Mouse (Mus musculus) adrenal gland, postnatal 14 days (tissue): ENCODE measurements around the gene Kcnh5. TPM values are rescaled to one million over a fixed set of nuclear protein-coding genes. Genes with fewer than 3 reads are reported as not detected.

Experiments used
- DNase-seq: peaks from one replicate; pipeline ENCODE4 v3.0.0; 2021; ENCODE audit warnings: mixed read lengths
- long read RNA-seq, 2 experiments: library from polyadenylated mRNA; stranded (forward); transcript quantifications; one replicate each; pipeline ENCODE4 v2.0.0; 2021
- total RNA-seq: library from RNA; stranded (reverse); gene quantifications from 2 replicates; pipeline ENCODE4 v1.2.3, GENCODE M21; 2021

Kcnh5 gene
- 0.15 TPM in 1 of 2 replicates, not detected in the other for total RNA-seq
- long read RNA-seq, experiment 1, result 0 reads
- long read RNA-seq, experiment 2, result 0 reads

DNA sequence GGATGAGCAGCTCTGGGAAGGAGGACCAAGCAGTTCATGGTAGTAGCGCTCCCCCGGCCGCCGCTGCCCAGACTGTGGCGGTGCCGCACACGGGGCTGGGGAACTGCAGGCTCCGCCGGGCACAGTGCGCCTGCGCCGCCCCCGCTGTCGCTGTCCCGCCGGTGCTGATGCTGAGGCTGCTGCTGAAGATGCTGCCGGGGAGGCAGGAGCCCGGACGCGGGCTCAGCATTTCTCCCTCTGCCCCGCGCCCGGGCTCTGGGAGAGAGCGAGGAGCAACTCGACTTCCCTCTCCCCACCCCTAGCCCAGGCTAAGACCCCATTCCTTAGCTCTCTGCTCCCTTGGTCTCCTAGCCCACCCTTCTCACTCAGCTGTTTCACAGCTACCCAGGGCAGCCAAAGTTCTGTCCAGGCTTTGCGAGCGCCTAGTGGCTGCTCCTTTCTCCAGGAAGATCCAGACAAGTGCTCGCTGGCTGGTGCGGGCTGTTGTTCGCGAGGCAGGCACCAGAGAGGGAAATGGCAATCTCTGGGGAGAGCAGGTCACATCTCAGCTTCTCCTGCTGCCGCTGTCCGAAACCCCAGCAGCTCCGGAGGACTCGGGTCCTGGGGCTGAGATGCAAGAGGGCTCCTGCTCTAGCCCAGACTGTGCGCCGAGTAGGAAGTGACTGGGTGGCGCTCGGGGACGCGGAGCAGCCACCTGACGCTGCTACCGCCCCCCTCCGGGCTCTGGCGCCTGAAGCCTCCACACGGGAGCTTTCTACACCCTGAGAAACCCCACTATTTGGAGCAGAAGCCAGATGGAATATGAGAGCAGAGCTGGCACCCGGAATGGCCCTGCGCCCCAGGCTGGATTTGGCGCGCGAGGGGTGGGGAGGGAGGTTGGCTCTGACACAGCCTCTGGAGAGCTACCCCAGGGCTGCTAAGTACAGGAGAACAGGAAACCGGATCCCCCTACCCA lies at the start of gene Kcnh5:
Kcnh5 (minus strand) TSS at position 642 of the 955 bp plus-strand sequence.
- DNase-seq, result peak; percentile 16

DNA sequence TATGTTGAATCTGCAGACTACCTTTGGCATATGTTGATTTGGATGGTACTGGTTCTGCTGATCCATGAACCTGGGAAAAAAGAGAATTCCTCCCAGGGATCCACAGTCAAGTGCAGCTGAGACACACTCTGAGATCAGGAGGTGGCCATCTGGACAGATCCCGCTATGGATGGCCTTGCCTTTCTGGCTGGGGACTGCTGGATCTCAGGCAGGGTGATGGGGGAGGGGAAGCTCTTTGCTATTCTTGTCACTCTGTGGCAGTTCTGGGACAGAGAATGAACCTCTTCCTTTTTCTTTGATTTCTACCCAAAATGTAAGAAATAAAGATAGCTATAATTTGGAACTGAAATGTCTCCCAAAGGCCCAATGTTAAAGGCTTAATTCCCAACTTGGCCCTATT lies 46.8 kb upstream of the Kcnh5 start:
- no peak for DNase-seq

GRCm38 (mm10) chr12:75189413-75189812 lies 12.3 kb upstream of the Kcnh5 start:
- DNase-seq, result no peak

DNA sequence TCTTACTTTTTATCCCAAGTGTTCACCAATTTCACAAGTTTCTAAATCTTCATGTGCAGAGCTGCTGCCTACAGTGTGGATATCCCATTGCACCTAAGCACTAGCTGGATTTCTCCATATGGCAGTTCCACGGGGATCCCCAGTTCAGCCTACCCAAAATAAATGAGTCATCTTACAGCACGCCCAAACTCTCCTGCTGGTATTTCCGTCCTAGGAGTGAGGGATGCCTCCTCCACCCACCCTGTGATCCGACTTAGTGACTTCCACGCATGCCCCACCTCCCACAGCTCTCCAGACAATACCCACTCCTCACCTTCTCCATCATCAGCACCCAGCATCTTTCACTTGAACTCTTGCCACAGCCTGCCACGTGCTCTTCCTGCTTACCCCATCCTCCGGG lies 5.5 kb upstream of the Kcnh5 start:
- DNase-seq, result no peak

- no peak for DNase-seq
Measured at GRCm38 (mm10) chr12:75179491-75179890, 2.4 kb upstream of the Kcnh5 start.

GRCm38 (mm10) chr12:75177646-75178030 lies 506 bp upstream of the Kcnh5 start:
- DNase-seq, result no peak

GRCm38 (mm10) chr12:75175931-75176565 lies 1.1 kb downstream of the Kcnh5 start:
- DNase-seq, result no peak

DNA sequence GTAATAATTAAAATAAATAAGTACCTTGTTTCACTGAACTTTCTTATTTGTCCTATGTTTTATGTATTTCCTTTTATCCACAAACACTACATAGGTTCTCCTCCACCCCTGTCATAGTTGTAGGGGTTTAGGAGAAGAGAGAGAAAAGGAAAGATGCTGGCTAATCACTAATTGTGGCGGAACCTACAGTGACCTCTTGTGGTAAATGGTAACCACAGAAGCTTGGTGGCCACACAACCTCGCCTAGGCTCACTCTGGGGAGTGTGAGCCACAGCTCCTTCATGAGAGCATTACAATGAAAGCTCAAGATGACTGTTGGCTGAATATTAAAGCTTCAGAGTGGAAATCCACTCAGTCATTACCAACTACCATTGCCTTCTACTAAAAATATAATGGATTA lies 6.2 kb downstream of the Kcnh5 start:
- DNase-seq, result no peak

- no peak for DNase-seq
Measured at GRCm38 (mm10) chr12:75153076-75153568, 24.0 kb downstream of the Kcnh5 start.

- no peak for DNase-seq
Measured at GRCm38 (mm10) chr12:75139792-75140191, 37.3 kb downstream of the Kcnh5 start.

DNA sequence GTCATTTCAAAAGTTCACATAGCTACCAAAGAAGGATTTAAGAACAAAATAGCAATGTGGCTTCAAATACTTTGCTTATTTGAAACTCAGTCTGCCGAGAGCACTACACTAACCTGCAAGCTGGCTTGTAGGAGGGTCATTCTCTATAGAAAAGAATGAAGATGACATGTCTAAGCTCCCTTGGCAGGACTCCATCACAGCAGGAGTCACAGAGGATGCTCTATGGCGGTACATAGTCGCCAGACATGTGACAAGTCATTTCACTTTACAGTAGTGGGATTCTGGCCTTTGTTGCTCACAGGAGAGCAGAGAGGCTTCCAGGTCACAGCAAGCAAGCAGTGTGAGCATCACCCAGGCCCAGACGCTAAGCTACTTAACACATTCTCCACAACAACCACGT lies 85.2 kb downstream of the Kcnh5 start:
- DNase-seq, result no peak

GRCm38 (mm10) chr12:75090957-75091356 lies 86.2 kb downstream of the Kcnh5 start:
- no peak for DNase-seq

- no peak for DNase-seq
Measured at GRCm38 (mm10) chr12:75077175-75077574, 100.0 kb downstream of the Kcnh5 start.

GRCm38 (mm10) chr12:75071043-75071442 lies 106.1 kb downstream of the Kcnh5 start:
- DNase-seq, result no peak

- no peak for DNase-seq
Measured at GRCm38 (mm10) chr12:75062571-75062970, 114.6 kb downstream of the Kcnh5 start.

GRCm38 (mm10) chr12:75061731-75062130 lies 115.4 kb downstream of the Kcnh5 start:
- no peak for DNase-seq

DNA sequence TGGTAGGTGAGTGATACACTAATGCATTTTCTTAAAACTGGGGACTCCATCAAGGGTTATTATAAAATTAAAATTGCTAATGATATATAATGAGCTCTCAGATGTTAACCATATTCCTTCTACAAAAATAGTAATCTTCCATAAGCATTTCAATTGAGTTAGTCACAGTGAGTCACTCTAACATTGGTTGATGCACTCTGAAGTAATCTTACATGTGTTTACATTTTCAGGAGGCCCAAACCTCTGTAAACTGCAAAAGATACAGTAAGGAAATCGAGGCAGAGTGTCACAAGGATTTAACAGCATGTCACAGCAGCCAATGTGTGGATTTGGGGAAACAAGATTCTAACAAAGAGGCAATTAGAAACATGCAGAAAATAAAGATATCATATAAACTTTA lies 123.4 kb downstream of the Kcnh5 start:
- DNase-seq, result no peak

GRCm38 (mm10) chr12:75036694-75037093 lies 140.4 kb downstream of the Kcnh5 start:
- DNase-seq, result no peak

DNA sequence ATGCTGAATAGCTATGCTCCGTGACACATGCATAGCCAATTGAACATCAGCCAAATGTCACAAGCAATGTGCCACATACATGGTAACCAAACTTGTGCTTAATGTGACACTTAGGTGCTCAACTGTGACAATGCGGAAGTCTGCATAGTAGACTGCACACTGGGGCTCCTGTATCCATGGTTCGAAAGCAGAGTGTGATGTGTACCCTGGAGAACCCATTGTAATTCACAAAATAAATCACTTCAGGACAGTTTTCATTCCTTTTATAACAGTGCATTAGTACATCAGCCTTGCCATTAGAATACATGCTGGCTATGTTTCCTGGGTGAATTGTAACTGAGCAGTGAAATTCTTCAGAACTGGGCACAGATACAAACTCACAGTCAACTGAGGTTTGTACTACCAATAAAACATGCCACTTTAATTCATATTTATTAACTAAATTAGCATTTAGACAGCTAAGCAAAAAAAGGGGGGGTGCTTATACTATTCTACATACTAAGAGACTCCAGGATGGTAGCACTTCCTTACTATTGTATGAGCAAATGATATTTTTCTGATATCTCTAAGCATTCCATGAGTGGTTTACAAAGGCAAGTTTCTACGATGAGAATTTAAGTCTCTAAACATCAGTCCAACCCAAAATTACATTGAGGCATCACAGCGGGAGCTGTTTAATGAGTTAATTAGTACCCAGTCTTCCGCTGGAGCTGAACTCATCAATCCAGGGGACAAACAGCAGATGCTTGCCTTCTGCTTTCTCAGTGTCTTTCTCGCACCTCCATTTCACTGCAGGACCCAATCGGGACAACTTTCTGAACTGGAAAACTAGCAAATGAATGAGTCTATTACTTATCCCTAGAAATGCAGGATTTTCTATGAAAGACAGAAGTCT lies 144.9 kb downstream of the Kcnh5 start:
- DNase-seq, result no peak

- no peak for DNase-seq
Measured at GRCm38 (mm10) chr12:74971187-74971586, 205.9 kb downstream of the Kcnh5 start.

GRCm38 (mm10) chr12:74969420-74969819 lies 207.7 kb downstream of the Kcnh5 start:
- DNase-seq, result no peak

- DNase-seq, result no peak
Measured at GRCm38 (mm10) chr12:74966266-74966665, 210.9 kb downstream of the Kcnh5 start.
